Mouse (Mus musculus): ENCODE data around the gene Ext2.

Ext2 gene

DNA sequence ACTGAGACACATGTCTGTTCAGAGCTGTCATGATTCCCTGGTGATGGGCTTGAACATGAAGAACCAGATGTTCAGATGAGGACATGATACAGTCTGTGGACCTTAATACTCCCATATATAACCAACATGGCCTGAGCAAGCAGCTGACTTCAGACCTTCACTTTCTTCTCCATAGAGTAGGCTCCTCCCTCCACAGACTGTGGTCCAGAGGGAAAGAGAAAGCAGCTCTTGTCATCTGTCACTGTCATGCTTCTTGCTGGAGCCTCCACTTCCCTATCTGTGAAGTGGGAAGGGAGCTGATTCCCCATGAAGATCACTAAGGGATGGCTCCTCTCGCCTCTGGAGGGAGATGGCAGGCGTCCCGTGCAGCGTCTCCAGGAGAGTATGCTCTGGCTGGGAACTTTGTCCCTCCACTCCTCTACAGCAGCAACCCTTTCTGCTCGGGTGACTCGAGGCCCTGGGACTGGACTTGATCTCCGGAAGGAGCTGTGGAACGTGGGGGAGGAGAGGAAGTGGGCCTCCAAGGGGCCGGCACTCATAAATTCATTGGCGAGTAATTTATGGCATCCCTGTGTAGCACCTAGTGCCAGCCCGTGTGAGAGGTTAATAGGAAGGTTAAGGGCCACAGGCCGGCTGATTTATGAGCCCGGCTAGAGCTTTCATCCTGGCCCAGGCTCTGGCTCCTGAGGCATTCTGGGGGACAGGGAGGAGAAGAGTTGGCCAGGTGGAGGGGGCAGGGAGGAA lies 197.5 kb downstream of the Ext2 start:
- DNase-seq (ENCODE audit: low spot score), result peak; percentile 45

DNA sequence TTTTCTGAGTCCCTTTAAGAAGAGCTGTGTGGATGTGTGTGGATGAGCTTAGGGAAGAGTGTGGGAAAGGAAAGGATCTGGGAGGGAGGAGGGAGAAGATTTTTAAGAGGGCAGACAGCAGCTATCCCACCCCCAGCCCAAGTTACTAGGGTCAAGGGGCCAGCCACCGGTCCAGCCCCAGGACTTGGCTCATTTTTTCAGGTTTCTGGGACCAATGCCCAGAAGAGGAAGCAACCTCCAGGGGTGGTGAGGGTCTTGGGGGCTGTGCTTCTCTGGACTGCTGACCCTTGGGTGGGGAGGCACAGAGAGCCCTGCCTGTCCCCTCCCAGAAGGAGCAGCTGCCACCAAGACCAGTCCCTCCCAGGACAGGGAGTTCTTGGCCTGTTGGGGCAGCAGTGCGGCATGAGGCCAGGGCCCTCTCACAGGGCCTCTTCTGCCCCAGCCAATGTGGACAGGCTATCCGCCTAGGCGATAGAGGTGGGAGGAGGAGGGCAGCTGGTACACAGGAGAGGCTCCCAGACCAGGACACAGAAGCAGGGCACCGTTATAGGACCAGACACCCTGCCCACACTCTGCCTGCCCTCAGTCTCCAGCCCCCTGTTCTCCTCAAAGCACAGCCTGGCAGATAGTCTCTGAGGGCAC lies 203.0 kb downstream of the Ext2 start:
- DNase-seq (ENCODE audit: low spot score), result no peak

DNA sequence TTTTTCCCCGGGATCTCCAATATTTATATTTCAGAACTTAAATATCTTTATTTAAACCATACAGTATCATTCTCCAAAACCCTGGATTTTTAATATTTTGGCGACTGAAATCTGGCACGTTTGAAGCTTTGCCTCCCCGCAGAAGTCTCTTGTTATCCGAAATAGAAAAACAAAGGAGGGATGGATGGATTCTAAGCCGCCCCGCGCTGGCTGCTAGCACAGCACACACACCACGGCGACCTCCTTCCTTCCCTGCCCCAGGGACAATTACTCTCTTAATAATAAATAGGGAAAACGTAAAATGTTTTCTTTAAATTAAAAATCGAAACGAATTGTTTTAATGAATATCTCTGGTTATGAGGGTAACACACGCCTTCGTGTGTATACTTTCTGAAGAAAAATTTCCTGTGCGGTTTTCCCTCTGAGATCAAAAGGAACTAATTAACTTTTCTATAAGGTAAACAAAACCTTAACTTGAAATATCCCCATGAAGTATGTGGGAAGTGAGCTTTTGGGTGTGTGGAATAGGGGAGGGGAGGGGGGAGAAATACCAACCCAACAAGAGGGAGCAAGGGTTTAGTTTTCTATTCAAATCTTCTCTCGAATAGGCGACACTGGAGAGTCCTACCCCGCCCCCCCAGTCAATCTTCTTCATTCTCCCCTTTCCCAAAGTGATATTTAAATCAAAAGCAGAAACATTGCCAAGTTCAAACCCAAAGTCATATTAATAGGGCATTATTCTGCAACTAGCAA lies 203.7 kb downstream of the Ext2 start:
- no peak for DNase-seq (ENCODE audit: low spot score)

DNA sequence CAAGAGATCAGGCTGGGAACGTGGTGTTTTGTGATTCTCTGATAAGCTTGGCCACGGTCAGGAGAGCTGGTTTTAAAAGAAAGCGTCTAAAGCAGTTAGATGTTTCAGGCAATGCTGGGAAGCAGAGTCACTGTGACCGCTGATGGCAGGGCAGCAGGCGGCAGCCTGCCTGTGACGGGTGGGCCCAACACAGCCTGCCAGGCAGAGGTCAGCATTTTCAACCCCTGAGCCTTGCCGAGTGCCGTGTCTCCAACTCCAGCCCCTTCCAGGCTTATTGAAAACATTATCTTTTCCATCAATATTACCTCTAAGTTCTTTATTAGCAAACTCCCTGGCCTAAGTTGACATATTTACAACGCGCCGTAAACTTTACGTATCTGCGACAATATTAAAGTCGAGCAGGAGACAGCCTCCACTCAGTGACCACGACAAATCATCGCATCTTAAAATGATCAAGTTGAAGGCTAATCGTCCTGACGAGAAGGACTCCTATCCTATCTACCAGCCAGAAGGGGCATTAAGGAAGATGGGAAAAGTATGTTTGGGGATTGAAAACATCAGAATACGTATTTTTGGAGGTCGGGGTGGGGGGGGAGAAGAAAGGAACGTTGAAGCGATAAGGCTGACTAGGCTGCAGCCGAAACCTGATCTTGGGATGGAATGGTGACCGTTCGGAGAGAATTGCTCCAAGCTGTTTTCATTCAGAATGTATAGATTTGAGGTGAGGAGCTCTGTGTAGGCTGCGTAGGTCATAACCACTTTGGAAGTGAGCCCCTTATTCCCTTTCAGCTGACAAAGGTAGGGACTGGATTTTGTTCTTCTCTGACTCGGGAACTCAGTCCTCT lies 206.3 kb downstream of the Ext2 start:
- DNase-seq (ENCODE audit: low spot score), result no peak

DNA sequence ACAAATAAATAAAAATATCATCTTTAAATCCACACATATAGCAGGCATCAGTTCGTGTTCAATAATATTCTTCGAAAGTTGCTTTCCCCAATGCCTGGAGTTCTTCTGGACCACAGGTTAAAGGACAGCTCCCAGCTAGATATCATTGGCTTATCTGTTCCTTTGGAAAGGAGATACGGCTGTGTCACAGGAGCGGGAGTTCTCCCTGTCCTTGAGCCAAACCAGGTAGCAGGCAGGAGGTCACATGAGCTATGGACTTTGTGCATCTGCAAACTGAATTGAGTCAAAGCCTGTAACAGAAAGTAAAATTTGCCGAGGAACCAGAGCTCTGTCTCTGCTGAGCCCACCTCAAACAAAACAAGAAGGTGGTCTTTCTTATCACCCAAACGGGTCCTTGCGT lies 209.3 kb downstream of the Ext2 start:
- DNase-seq (ENCODE audit: low spot score), result peak; percentile 81
